Mouse (Mus musculus) left cerebral cortex, adult 8-10 months (tissue): ENCODE results near the gene Pfn4. TPM values are rescaled to one million over a fixed set of nuclear protein-coding genes. Genes with fewer than 3 reads are reported as not detected.
"Not testable (repeated sequence)": the region's sequence is repeated elsewhere in the genome, so short reads cannot be mapped to it uniquely, and the experiment has no call there.

Source experiments
- DNase-seq, 2 experiments: peaks; one replicate each; pipeline ENCODE4 v3.0.0; 2022; ENCODE audit warnings: low spot score in 2 of 2
- total RNA-seq, 4 experiments: library from RNA; stranded (reverse); gene quantifications; 2 replicates each; pipeline ENCODE4 v1.2.4; 2022

Gene Pfn4
- total RNA-seq, 4 experiments from 2014 or later = 11.6 to 17.1 (median 13.1) TPM

DNA sequence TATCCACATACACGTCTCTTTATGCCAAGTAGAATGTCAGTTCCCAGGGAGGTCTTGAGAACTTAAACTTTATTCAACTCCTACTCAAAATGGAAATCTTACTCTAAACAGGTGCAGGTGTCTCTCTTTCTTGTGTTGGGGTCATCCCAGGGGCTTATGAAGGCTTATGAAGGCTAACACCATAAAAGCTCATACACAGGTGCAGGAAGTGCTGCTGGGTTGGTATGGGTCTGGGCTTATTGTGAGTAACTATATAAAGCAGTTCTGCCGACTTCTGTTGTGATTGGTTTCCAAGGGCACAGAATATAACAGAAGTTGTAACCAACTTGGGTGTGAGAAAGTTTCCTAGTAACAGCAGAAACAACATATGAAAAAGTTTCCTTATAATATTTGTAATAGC lies 15.6 kb downstream of the Pfn4 start:
- DNase-seq = no peak

GRCm38 (mm10) chr12:4788128-4788527 lies 19.3 kb downstream of the Pfn4 start:
- not testable (repeated sequence) for DNase-seq

- no peak for DNase-seq
Measured at GRCm38 (mm10) chr12:4793718-4794117, 24.9 kb downstream of the Pfn4 start.

DNA sequence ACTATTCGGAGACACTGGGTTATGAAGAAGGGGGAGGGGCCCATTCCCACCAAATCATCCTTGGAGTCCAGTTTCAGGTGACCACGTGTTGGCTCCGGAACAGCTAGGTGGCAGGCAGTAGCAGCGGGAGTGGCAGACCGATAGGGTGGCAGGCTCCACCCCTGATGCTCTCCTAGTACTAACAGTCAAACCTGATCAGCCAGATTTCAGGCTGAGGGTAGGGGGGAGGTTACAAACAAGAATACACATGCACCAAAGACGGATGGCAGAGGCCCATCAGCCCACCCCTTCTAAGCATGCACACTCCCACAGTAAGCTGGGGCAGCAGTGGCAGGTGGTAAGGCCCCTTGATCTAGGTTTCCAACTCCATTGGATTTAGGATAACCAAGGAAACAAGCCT lies 28.6 kb downstream of the Pfn4 start:
- DNase-seq = not testable (repeated sequence)

- no peak for DNase-seq
Measured at GRCm38 (mm10) chr12:4811036-4811435, 42.2 kb downstream of the Pfn4 start.

DNA sequence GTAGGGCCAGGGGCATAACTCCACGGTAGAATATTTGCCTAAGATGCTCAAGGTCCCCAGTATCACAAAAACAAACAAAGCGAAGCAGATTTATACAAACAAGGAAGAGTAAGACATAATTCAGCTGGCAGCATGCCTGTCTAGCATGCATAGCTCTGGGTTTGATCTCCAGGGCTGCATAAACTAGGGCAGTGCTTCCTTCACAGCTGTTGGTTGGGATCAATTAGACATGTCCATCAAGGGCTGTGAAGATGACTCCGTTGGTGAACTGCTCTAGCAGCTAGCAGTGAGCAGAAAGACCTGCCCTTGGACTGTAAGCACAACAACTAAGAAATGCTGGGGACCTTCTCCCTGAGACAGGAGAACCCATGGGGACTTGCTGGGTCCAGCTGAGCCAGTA lies 42.9 kb downstream of the Pfn4 start:
- no peak for DNase-seq

DNA sequence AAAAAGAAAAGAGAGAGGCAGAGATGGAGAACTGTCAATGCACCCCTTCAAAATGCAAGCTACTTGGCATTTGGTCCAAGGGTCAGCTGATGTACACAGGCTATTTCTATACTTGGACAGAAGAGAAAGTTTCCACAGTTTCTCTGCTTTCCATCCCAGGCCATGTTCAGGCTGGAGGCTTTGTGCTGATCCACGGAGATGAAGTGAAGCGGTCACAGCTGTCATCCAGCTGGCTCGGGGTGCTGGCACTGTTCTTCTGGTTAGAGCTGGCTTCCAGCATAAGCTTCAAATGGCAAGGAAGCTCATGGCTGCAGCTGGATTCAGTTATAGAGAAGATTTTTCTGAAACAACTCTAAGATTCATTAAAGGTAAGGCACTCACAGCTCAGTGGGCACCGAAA lies 44.8 kb downstream of the Pfn4 start:
- DNase-seq = no peak

- DNase-seq = no peak
Measured at GRCm38 (mm10) chr12:4816680-4817360, 48.0 kb downstream of the Pfn4 start.

- DNase-seq = peak; percentile 92 to 94
Measured at GRCm38 (mm10) chr12:4817361-4818101, 48.7 kb downstream of the Pfn4 start, which contains the start of gene Sf3b6. Gene Sf3b6 (plus strand): TSS chr12:4817544.

GRCm38 (mm10) chr12:4827256-4827655 lies 58.4 kb downstream of the Pfn4 start:
- DNase-seq = no peak

Other genes with a start within 250 kb of the Pfn4 start
- gene Itsn2, start 176.4 kb upstream of the Pfn4 start, total RNA-seq = 10 to 100 TPM; 65.5 to 75.0 (median 69.1) TPM
- gene Gm3625, start 176.1 kb upstream of the Pfn4 start, total RNA-seq = not detected
- gene Fam228a, start 30.6 kb upstream of the Pfn4 start, total RNA-seq = 1 to 10 TPM; 1.6 to 2.9 (median 2.1) TPM
- gene Fam228b, start 245 bp downstream of the Pfn4 start, total RNA-seq = 10 to 100 TPM; 17.6 to 20.0 (median 19.1) TPM
- 10 to 100 TPM; 69.8 to 92.7 (median 81.2) TPM for gene Sf3b6, start 48.5 kb downstream of the Pfn4 start, total RNA-seq
- 10 to 100 TPM; 31.7 to 41.8 (median 39.3) TPM for gene Fkbp1b, start 72.6 kb downstream of the Pfn4 start, total RNA-seq
- 10 to 100 TPM; 10.8 to 16.3 (median 13.0) TPM for gene Wdcp, start 74.3 kb downstream of the Pfn4 start, total RNA-seq
- gene Mfsd2b, start 105.3 kb downstream of the Pfn4 start, total RNA-seq = under 1 TPM; 0.66 to 0.89 (median 0.77) TPM
- gene Ubxn2a, start 138.7 kb downstream of the Pfn4 start, total RNA-seq = 10 to 100 TPM; 51.3 to 64.0 (median 57.8) TPM
- gene Atad2b, start 148.3 kb downstream of the Pfn4 start, total RNA-seq = 10 to 100 TPM; 30.1 to 35.9 (median 33.0) TPM